ENCODE assay signal across 8 mouse cellular contexts in genomic region chr8:84980622-84981358, GRCm38 (mm10). TPM values are rescaled to one million over a fixed set of nuclear protein-coding genes. Genes with fewer than 3 reads are reported as not detected.
A peak's percentile ranks its signal among the peaks of the same experiment; 100 is the strongest.
DNase-seq lines count a peak whose midpoint lies in the region; ATAC-seq and TF ChIP-seq lines count a peak whose summit lies in the region.

No protein-coding gene starts in this region.

- no peak for TF ChIP-seq POLR2A in olfactory bulb, adult 2 months (IDR thresholded peaks at IDR 0.05; ENCODE audit: insufficient read depth, low read depth, low read length)

- intact Hi-C loops in gastrocnemius, postnatal 36 days (cut with DNase I): no loop called here

- TF ChIP-seq CTCF in liver, embryonic 14.5 days (IDR thresholded peaks at IDR 0.05; ENCODE audit: low read depth): no peak
- TF ChIP-seq CTCF in olfactory bulb, adult 2 months (IDR thresholded peaks at IDR 0.05; ENCODE audit: insufficient read depth, low read depth, low read length): no peak

- peaks cover 74% of the 10 kb centered on the region for H3K4me1 ChIP-seq in megakaryocyte, embryonic 14.5 days
- H3K4me1 ChIP-seq in intestine, embryonic 16.5 days (ENCODE audit: control insufficient read depth, insufficient read depth, low read length): peaks cover 66% of the 10 kb centered on the region
- peaks cover 37 to 45% of the 10 kb centered on the region in 2 experiments for H3K4me1 ChIP-seq in liver, embryonic 14.5 days (replicated peaks; ENCODE audit: control insufficient read depth in 2 of 2, insufficient read depth in 2 of 2, low read length in 1 of 2)
- peaks cover 37% of the 10 kb centered on the region for H3K4me1 ChIP-seq in olfactory bulb, adult 2 months (ENCODE audit: control insufficient read depth, insufficient read depth, low read length)

- no peak for TF ChIP-seq EP300 in liver, embryonic 14.5 days (IDR thresholded peaks at IDR 0.05; ENCODE audit: low read depth)

- ATAC-seq in megakaryocyte, adult 5-6 weeks (ENCODE audit: poor library complexity, severe bottlenecking): no peak
- no peak for ATAC-seq in intestine, embryonic 16.5 days
- ATAC-seq in liver, embryonic 14.5 days (ENCODE audit: insufficient read depth): no peak
- ATAC-seq in activated CD4-positive, CD25-positive, alpha-beta regulatory T cell, adult 4 months: no peak

- H3K27ac ChIP-seq in intestine, embryonic 16.5 days (ENCODE audit: low read length): peak overlapping the region; percentile 98
- H3K27ac ChIP-seq in liver, embryonic 14.5 days: peak overlapping the region; percentile 15
- peak overlapping the region; percentile 4; the same call in 1 of the 2 replicates for H3K27ac ChIP-seq in olfactory bulb, adult 2 months (ENCODE audit: insufficient read depth, low read depth, low read length)

- H3K9me3 ChIP-seq in megakaryocyte, embryonic 14.5 days: no peaks in the 10 kb centered on the region
- H3K9me3 ChIP-seq in intestine, embryonic 16.5 days (ENCODE audit: control insufficient read depth, low read length): no peaks in the 10 kb centered on the region
- H3K9me3 ChIP-seq in liver, embryonic 14.5 days (ENCODE audit: control insufficient read depth, low read length): no peaks in the 10 kb centered on the region

- peak overlapping the region; percentile 100 for H3K4me3 ChIP-seq in megakaryocyte, embryonic 14.5 days (replicated peaks)
- H3K4me3 ChIP-seq in intestine, embryonic 16.5 days (ENCODE audit: low read length): peak overlapping the region; percentile 76
- H3K4me3 ChIP-seq in liver, embryonic 14.5 days (ENCODE audit: insufficient read depth in 1 of 2, low read depth in 2 of 2, low read length in 2 of 2): peak overlapping the region in 1 of 2 experiments; percentile 89; a peak in 1 of 4 replicates
- no peak overlapping the region for H3K4me3 ChIP-seq in olfactory bulb, adult 2 months (ENCODE audit: insufficient read depth, low read depth, low read length)

- H3K36me3 ChIP-seq in megakaryocyte, embryonic 14.5 days (replicated peaks; ENCODE audit: low read length): peaks cover 4% of the 10 kb centered on the region
- H3K36me3 ChIP-seq in intestine, embryonic 16.5 days (ENCODE audit: control insufficient read depth, insufficient read depth, low read length): no peaks in the 10 kb centered on the region
- H3K36me3 ChIP-seq in liver, embryonic 14.5 days (replicated peaks; ENCODE audit: control insufficient read depth, insufficient read depth, low read depth): no peaks in the 10 kb centered on the region

- H3K9ac ChIP-seq in intestine, embryonic 16.5 days (ENCODE audit: low read depth, low read length): peak overlapping the region; percentile 87
- H3K9ac ChIP-seq in liver, embryonic 14.5 days (replicated peaks): peak overlapping the region; percentile 64; the same call in 1 of the 2 replicates

- H3K27me3 ChIP-seq in megakaryocyte, embryonic 14.5 days (replicated peaks): no peaks in the 10 kb centered on the region
- no peaks in the 10 kb centered on the region for H3K27me3 ChIP-seq in intestine, embryonic 16.5 days (replicated peaks; ENCODE audit: control insufficient read depth, insufficient read depth, low read length)
- H3K27me3 ChIP-seq in liver, embryonic 14.5 days (ENCODE audit: control insufficient read depth, insufficient read depth, low read length): no peaks in the 10 kb centered on the region

- whole genome bisulfite sequencing in intestine, embryonic 16.5 days: 23% methylated on average over 11 of the region's 11 CpGs
- 51% methylated on average over 11 of the region's 11 CpGs for WGBS in liver, embryonic 14.5 days (ENCODE audit: insufficient replicate concordance)
- 38% methylated on average over 11 of the region's 11 CpGs for WGBS in olfactory bulb, adult 2 months

- peak overlapping the region; percentile 97; the same call in 1 of the 2 replicates for H3K4me2 ChIP-seq in intestine, embryonic 16.5 days (ENCODE audit: low read depth, low read length)
- peak overlapping the region; percentile 95 for H3K4me2 ChIP-seq in liver, embryonic 14.5 days (ENCODE audit: low read depth)

- DNase-seq in adrenal gland, postnatal 36 days: peak; percentile 86 to 93
- peak; percentile 59 to 64 for DNase-seq in gastrocnemius, postnatal 36 days
- no peak for DNase-seq in liver, embryonic 14.5 days (ENCODE audit: low read depth in 3 of 3, low spot score in 3 of 3)

RNA-seq across cellular contexts. Expression of gene Junb, which starts 2.3 kb away (rescaled TPM):
- 743 and 797 TPM in 2 replicates for polyA plus RNA-seq in megakaryocyte, embryonic 14.5 days (2012; ENCODE audit: insufficient read depth, low replicate concordance)
- total RNA-seq in megakaryocyte, adult 5-6 weeks (2015): 45.5 and 60.4 TPM in 2 replicates
- 110 and 125 TPM in 2 replicates for total RNA-seq in megakaryocyte, adult 5-6 weeks (2017)
- total RNA-seq in adrenal gland, postnatal 36 days (2021): 100 to 1,000 TPM in 1 of 2 experiments, 10 to 100 TPM in 1; 71.5 to 139 TPM
- 10 to 100 TPM in 1 of 2 experiments, 1 to 10 TPM in 1; 4.3 to 12.8 TPM for total RNA-seq in gastrocnemius, postnatal 36 days (2021)
- 18.2 and 25.5 TPM in 2 replicates for polyA plus RNA-seq in intestine, embryonic 16.5 days (2015; fragmentation: Nextera tagmentation; extraction: Ambion mirVana)
- 8.3 and 10.5 TPM in 2 replicates for polyA plus RNA-seq in liver, embryonic 14.5 days (2012; rRNA removed)
- polyA plus RNA-seq in liver, embryonic 14.5 days (2014; fragmentation: Nextera tagmentation; extraction: Ambion mirVana): 10.5 and 11.2 TPM in 2 replicates
- not detected in 2 replicates for polyA plus RNA-seq in olfactory bulb, adult 2 months (2012; ENCODE audit: insufficient read depth, insufficient read length, low replicate concordance, missing spikeins)
- polyA plus RNA-seq in activated CD4-positive, CD25-positive, alpha-beta regulatory T cell, adult 4 months (2017; shearing (Covaris generic)): 10 to 100 TPM; 28.9 to 30.5 TPM

RNA-seq across cellular contexts. Expression of gene Hook2, which starts 9.6 kb away (rescaled TPM):
- polyA plus RNA-seq in megakaryocyte, embryonic 14.5 days (2012; ENCODE audit: insufficient read depth, low replicate concordance): 7.3 and 8.9 TPM in 2 replicates
- total RNA-seq in megakaryocyte, adult 5-6 weeks (2015): 0.82 and 1.1 TPM in 2 replicates
- total RNA-seq in megakaryocyte, adult 5-6 weeks (2017): 3.1 and 6.6 TPM in 2 replicates
- 1 to 10 TPM; 7.0 to 8.2 TPM for total RNA-seq in adrenal gland, postnatal 36 days (2021)
- 1 to 10 TPM; 1.4 to 1.5 TPM for total RNA-seq in gastrocnemius, postnatal 36 days (2021)
- polyA plus RNA-seq in intestine, embryonic 16.5 days (2015; fragmentation: Nextera tagmentation; extraction: Ambion mirVana): 96.9 and 108 TPM in 2 replicates
- polyA plus RNA-seq in liver, embryonic 14.5 days (2012; rRNA removed): 2.3 and 4.3 TPM in 2 replicates
- 3.2 and 4.3 TPM in 2 replicates for polyA plus RNA-seq in liver, embryonic 14.5 days (2014; fragmentation: Nextera tagmentation; extraction: Ambion mirVana)
- polyA plus RNA-seq in olfactory bulb, adult 2 months (2012; ENCODE audit: insufficient read depth, insufficient read length, low replicate concordance, missing spikeins): not detected in 2 replicates
- polyA plus RNA-seq in activated CD4-positive, CD25-positive, alpha-beta regulatory T cell, adult 4 months (2017; shearing (Covaris generic)): 1 to 10 TPM; 2.6 to 3.0 TPM

RNA-seq across cellular contexts. Expression of gene Rnaseh2a, which starts 11.2 kb away (rescaled TPM):
- 248 and 286 TPM in 2 replicates for polyA plus RNA-seq in megakaryocyte, embryonic 14.5 days (2012; ENCODE audit: insufficient read depth, low replicate concordance)
- 56.8 and 75.8 TPM in 2 replicates for total RNA-seq in megakaryocyte, adult 5-6 weeks (2015)
- 41.1 and 49.0 TPM in 2 replicates for total RNA-seq in megakaryocyte, adult 5-6 weeks (2017)
- 100 to 1,000 TPM; 109 to 136 TPM for total RNA-seq in adrenal gland, postnatal 36 days (2021)
- total RNA-seq in gastrocnemius, postnatal 36 days (2021): 10 to 100 TPM; 23.3 to 23.8 TPM
- 102 and 120 TPM in 2 replicates for polyA plus RNA-seq in intestine, embryonic 16.5 days (2015; fragmentation: Nextera tagmentation; extraction: Ambion mirVana)
- polyA plus RNA-seq in liver, embryonic 14.5 days (2012; rRNA removed): 49.3 and 56.2 TPM in 2 replicates
- 107 and 125 TPM in 2 replicates for polyA plus RNA-seq in liver, embryonic 14.5 days (2014; fragmentation: Nextera tagmentation; extraction: Ambion mirVana)
- polyA plus RNA-seq in olfactory bulb, adult 2 months (2012; ENCODE audit: insufficient read depth, insufficient read length, low replicate concordance, missing spikeins): not detected in 2 replicates
- 10 to 100 TPM; 68.9 to 91.0 TPM for polyA plus RNA-seq in activated CD4-positive, CD25-positive, alpha-beta regulatory T cell, adult 4 months (2017; shearing (Covaris generic))

RNA-seq across cellular contexts. Expression of gene Prdx2, which starts 11.4 kb away (rescaled TPM):
- 68.6 and 73.1 TPM in 2 replicates for polyA plus RNA-seq in megakaryocyte, embryonic 14.5 days (2012; ENCODE audit: insufficient read depth, low replicate concordance)
- 180 and 184 TPM in 2 replicates for total RNA-seq in megakaryocyte, adult 5-6 weeks (2015)
- 230 and 256 TPM in 2 replicates for total RNA-seq in megakaryocyte, adult 5-6 weeks (2017)
- total RNA-seq in adrenal gland, postnatal 36 days (2021): 100 to 1,000 TPM; 651 to 659 TPM
- total RNA-seq in gastrocnemius, postnatal 36 days (2021): 100 to 1,000 TPM; 180 to 196 TPM
- polyA plus RNA-seq in intestine, embryonic 16.5 days (2015; fragmentation: Nextera tagmentation; extraction: Ambion mirVana): 533 and 590 TPM in 2 replicates
- polyA plus RNA-seq in liver, embryonic 14.5 days (2012; rRNA removed): 1,117 and 1,155 TPM in 2 replicates
- 2,207 and 2,282 TPM in 2 replicates for polyA plus RNA-seq in liver, embryonic 14.5 days (2014; fragmentation: Nextera tagmentation; extraction: Ambion mirVana)
- not detected in 2 replicates for polyA plus RNA-seq in olfactory bulb, adult 2 months (2012; ENCODE audit: insufficient read depth, insufficient read length, low replicate concordance, missing spikeins)
- polyA plus RNA-seq in activated CD4-positive, CD25-positive, alpha-beta regulatory T cell, adult 4 months (2017; shearing (Covaris generic)): 100 to 1,000 TPM; 246 to 312 TPM

RNA-seq across cellular contexts. Expression of gene Gm49661, which starts 11.6 kb away (rescaled TPM):
- polyA plus RNA-seq in megakaryocyte, embryonic 14.5 days (2012; ENCODE audit: insufficient read depth, low replicate concordance): not detected in 2 replicates
- 3.2 TPM in 1 of 2 replicates, not detected in the other for total RNA-seq in megakaryocyte, adult 5-6 weeks (2015)
- not detected in 2 replicates for total RNA-seq in megakaryocyte, adult 5-6 weeks (2017)
- total RNA-seq in adrenal gland, postnatal 36 days (2021): 1 to 10 TPM in 1 of 2 experiments, not detected in 1; 1.5 TPM
- not detected for total RNA-seq in gastrocnemius, postnatal 36 days (2021)
- polyA plus RNA-seq in intestine, embryonic 16.5 days (2015; fragmentation: Nextera tagmentation; extraction: Ambion mirVana): not detected in 2 replicates
- not detected in 2 replicates for polyA plus RNA-seq in liver, embryonic 14.5 days (2012; rRNA removed)
- not detected in 2 replicates for polyA plus RNA-seq in liver, embryonic 14.5 days (2014; fragmentation: Nextera tagmentation; extraction: Ambion mirVana)
- polyA plus RNA-seq in olfactory bulb, adult 2 months (2012; ENCODE audit: insufficient read depth, insufficient read length, low replicate concordance, missing spikeins): not detected in 2 replicates
- not detected for polyA plus RNA-seq in activated CD4-positive, CD25-positive, alpha-beta regulatory T cell, adult 4 months (2017; shearing (Covaris generic))

Comparison
In these comparisons a context has a peak if more than half of its experiments do, and no peak if none do; other contexts are left out.
1. DNase-seq: peak in adrenal gland, postnatal 36 days (2 of 2) and gastrocnemius, postnatal 36 days (2 of 2); none in liver, embryonic 14.5 days (0 of 3).
2. H3K27ac ChIP-seq: peak in every context shown above with its lines; median percentile 98 in intestine, embryonic 16.5 days; 15 in liver, embryonic 14.5 days; 4 in olfactory bulb, adult 2 months.
3. RNA of gene Junb, which starts 2.3 kb away (polyA plus RNA-seq): 743 to 797 TPM in megakaryocyte, embryonic 14.5 days; 28.9 to 30.5 TPM in activated CD4-positive, CD25-positive, alpha-beta regulatory T cell, adult 4 months, 18.2 to 25.5 TPM in intestine, embryonic 16.5 days, 8.3 to 11.2 TPM in liver, embryonic 14.5 days and not detected in olfactory bulb, adult 2 months; every median in the first group is over 10 times any median in the second.
4. RNA of gene Rnaseh2a, which starts 11.2 kb away (polyA plus RNA-seq): 248 to 286 TPM in megakaryocyte, embryonic 14.5 days, 102 to 120 TPM in intestine, embryonic 16.5 days, 49.3 to 125 TPM in liver, embryonic 14.5 days and 68.9 to 91.0 TPM in activated CD4-positive, CD25-positive, alpha-beta regulatory T cell, adult 4 months; not detected in olfactory bulb, adult 2 months; every median in the first group is over 10 times any median in the second.